Mouse (Mus musculus): ENCODE measurements around the gene Fmo2. TPM values are rescaled to one million over a fixed set of nuclear protein-coding genes. Genes with fewer than 3 reads are reported as not detected.

The Fmo2 gene
- polyA plus RNA-seq, 1 experiment from 2014 or later, result not detected

DNA sequence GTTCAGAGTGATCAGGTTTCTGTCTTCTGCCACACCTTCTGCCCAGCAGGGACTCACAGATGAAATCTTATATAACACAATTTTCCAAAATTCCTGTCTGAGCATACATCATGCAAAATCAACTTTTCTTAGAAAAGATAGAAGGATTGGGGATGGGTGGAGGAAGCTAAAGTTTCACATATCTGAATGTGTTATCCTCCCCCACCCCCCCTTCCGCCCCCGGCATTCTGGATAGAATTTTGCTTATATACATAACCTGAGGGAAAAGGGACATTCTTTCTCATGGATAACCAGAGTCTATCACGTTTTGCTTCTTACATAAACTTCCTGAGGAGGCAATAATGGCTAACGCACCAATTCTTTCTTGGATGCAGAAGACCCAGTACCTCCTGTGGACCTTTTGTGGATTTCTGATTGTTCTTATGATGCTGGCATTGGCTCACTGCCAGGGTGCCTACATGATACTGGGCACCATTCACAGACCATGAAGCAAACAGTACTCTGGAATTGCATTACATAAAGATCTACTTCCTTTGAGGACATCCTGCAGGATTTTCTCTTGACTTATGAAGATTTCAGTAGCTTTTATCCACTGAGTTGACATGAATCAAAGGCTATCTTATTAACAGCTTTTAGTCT is 36.0 kb upstream of the Fmo2 start:
- 78% methylated on average over 4 of the region's 4 CpGs for WGBS
- Histone ChIP-seq H3K4me3 (ENCODE audit: low read depth, low read length) (no peak overlapping the region), H3K4me2 (no peak overlapping the region), H3K36me3 (ENCODE audit: control insufficient read depth, insufficient read depth, low read length) (no peaks in the 10 kb centered on the region), H3K4me1 (replicated peaks; ENCODE audit: control insufficient read depth, insufficient read depth, low read length) (no peaks in the 10 kb centered on the region), H3K27me3 (replicated peaks; ENCODE audit: control insufficient read depth, insufficient read depth, low read length) (no peaks in the 10 kb centered on the region), H3K9ac (ENCODE audit: low read depth, low read length) (no peak overlapping the region), H3K27ac (ENCODE audit: low read depth, low read length) (no peak overlapping the region), H3K9me3 (ENCODE audit: control insufficient read depth, low read length) (no peaks in the 10 kb centered on the region)
- no peak for ATAC-seq (replicated peaks; ENCODE audit: low FRiP score)
- no peak for DNase-seq (ENCODE audit: low spot score)

DNA sequence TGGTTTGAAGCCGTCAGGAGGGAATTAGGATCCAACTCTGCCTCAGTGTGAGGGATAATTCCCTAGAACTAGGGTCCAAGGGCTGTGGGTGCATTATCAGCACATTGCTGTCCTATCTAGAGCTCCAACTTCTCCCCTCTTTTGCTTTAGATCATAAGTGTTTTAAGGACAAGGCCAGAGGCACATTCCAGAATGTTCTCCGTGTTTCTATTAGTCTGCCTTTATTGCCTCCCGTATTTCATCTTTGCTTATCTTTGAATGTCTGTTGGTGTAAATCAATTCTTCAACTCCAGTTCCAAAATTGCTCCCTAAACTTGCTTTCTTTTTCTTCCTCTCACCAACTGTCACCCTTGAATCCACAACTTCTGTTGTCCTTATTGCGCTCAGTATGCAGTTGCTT is 33.9 kb upstream of the Fmo2 start:
- no peak for DNase-seq (ENCODE audit: low spot score)
- no peak overlapping the region for H3K4me3 ChIP-seq (ENCODE audit: low read depth, low read length)
- no peaks in the 10 kb centered on the region for H3K9me3 ChIP-seq (ENCODE audit: control insufficient read depth, low read length)
- no peak overlapping the region for H3K9ac ChIP-seq (ENCODE audit: low read depth, low read length)
- no peak overlapping the region for H3K27ac ChIP-seq (ENCODE audit: low read depth, low read length)
- no peaks in the 10 kb centered on the region for H3K36me3 ChIP-seq (ENCODE audit: control insufficient read depth, insufficient read depth, low read length)
- WGBS, result 80% methylated on average over 4 of the region's 4 CpGs
- H3K4me1 ChIP-seq (replicated peaks; ENCODE audit: control insufficient read depth, insufficient read depth, low read length), result no peaks in the 10 kb centered on the region
- H3K4me2 ChIP-seq, result no peak overlapping the region
- no peaks in the 10 kb centered on the region for H3K27me3 ChIP-seq (replicated peaks; ENCODE audit: control insufficient read depth, insufficient read depth, low read length)
- ATAC-seq (replicated peaks; ENCODE audit: low FRiP score), result no peak

DNA sequence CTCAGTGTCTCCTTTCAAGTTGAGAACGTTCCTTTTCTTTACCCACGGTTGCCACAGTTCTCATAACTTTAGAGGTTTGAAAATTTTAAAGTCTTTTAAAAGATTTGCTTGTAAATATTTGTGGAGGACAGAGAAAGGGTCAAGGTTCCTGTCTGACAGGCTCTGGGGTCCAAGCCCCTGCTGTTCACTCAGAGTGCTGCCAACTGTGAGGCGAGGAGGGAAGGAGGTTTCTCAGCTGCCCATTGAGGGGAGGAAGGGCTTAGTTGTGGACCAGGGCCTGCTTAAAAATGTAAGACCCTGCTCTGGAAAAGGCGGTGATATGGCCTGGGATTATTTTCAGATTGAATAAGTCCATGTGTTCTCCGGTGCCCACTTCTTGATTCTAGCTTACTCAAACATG is 33.4 kb upstream of the Fmo2 start:
- Histone ChIP-seq H3K27me3 (replicated peaks; ENCODE audit: control insufficient read depth, insufficient read depth, low read length) (no peaks in the 10 kb centered on the region), H3K4me1 (replicated peaks; ENCODE audit: control insufficient read depth, insufficient read depth, low read length) (no peaks in the 10 kb centered on the region), H3K4me3 (ENCODE audit: low read depth, low read length) (no peak overlapping the region), H3K9ac (ENCODE audit: low read depth, low read length) (no peak overlapping the region), H3K9me3 (ENCODE audit: control insufficient read depth, low read length) (no peaks in the 10 kb centered on the region), H3K4me2 (no peak overlapping the region), H3K27ac (ENCODE audit: low read depth, low read length) (no peak overlapping the region), H3K36me3 (ENCODE audit: control insufficient read depth, insufficient read depth, low read length) (no peaks in the 10 kb centered on the region)
- ATAC-seq (replicated peaks; ENCODE audit: low FRiP score) (no peak), DNase-seq (ENCODE audit: low spot score) (no peak)
- whole genome bisulfite sequencing, result 77% methylated on average over 5 of the region's 5 CpGs

DNA sequence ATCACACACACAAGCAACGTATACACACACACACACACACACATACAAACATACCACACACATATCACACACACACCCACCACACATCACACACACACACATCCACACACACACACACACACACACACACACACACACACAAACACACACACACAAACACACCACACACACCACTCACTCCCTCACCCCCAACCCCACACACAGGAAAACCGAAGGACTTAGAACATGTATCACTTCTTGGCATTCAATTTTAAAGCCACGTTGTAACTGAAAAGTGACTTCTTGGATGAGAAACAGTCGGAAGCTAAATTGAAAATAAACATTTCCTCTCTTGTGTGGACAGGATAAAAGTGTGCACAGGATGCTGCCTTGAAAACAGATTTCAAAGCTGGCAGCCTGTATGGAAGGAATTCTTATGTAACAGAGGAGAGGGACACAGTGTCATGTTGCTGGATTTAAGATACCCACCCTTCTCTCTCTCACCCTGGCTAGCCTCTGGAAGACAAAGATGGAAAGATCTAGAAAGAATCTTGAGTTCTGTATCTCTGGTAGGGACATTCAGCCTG is 32.9 kb upstream of the Fmo2 start:
- H3K4me2 ChIP-seq, result no peak overlapping the region
- 68% methylated on average over 4 of the region's 4 CpGs for WGBS
- no peak for ATAC-seq (replicated peaks; ENCODE audit: low FRiP score)

DNA sequence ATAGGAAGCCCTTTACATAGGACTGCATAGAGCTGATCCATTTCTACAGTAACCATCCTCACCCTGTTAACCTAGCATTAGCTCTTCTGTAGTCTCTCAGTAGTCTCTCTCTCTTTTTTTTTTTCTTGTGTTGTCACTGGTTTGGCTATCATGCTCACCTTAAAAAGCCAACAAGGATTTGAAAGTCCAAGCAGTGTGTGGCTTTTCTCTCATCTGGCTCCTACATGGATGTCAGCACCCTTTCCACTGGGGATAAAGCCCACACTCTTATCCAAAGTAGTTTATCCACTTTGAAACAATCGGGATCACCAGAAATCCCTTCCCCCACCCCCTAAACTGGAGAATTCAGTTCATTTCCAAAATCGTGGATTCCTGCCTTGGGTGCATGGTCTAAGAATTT is 32.1 kb upstream of the Fmo2 start:
- no peak for DNase-seq (ENCODE audit: low spot score)
- no peak for ATAC-seq (replicated peaks; ENCODE audit: low FRiP score)
- Histone ChIP-seq H3K27me3 (replicated peaks; ENCODE audit: control insufficient read depth, insufficient read depth, low read length) (no peaks in the 10 kb centered on the region), H3K4me3 (ENCODE audit: low read depth, low read length) (no peak overlapping the region), H3K36me3 (ENCODE audit: control insufficient read depth, insufficient read depth, low read length) (no peaks in the 10 kb centered on the region), H3K9ac (ENCODE audit: low read depth, low read length) (no peak overlapping the region), H3K27ac (ENCODE audit: low read depth, low read length) (no peak overlapping the region), H3K4me2 (no peak overlapping the region), H3K9me3 (ENCODE audit: control insufficient read depth, low read length) (no peaks in the 10 kb centered on the region), H3K4me1 (replicated peaks; ENCODE audit: control insufficient read depth, insufficient read depth, low read length) (no peaks in the 10 kb centered on the region)
- 64% methylated on average over 2 of the region's 2 CpGs for WGBS

More for the DNA sequence above, 32.9 kb upstream of the Fmo2 start:
- DNase-seq (ENCODE audit: low spot score), result no peak
- Histone ChIP-seq H3K27ac (ENCODE audit: low read depth, low read length) (no peak overlapping the region), H3K4me1 (replicated peaks; ENCODE audit: control insufficient read depth, insufficient read depth, low read length) (no peaks in the 10 kb centered on the region), H3K9ac (ENCODE audit: low read depth, low read length) (no peak overlapping the region), H3K4me3 (ENCODE audit: low read depth, low read length) (no peak overlapping the region), H3K27me3 (replicated peaks; ENCODE audit: control insufficient read depth, insufficient read depth, low read length) (no peaks in the 10 kb centered on the region), H3K36me3 (ENCODE audit: control insufficient read depth, insufficient read depth, low read length) (no peaks in the 10 kb centered on the region), H3K9me3 (ENCODE audit: control insufficient read depth, low read length) (no peaks in the 10 kb centered on the region)

DNA sequence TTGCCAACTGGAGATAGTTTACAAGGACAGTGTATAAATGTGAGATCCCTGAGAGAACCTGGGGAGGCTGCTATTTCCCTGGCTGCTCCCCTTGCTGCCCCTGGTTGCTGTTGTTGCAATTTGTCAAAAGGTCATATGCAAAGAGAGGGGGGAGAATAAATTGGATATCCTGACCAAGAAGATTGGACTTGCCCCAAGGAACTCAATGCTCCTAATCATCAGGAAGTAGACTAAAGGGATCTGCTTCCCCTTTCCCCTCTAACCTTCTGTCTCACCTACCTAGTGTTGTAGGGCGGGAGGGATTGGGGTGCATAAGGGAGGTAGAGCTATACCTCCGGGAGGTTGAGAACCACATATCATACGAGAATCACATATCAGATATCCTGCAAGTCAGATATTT is 30.6 kb upstream of the Fmo2 start:
- H3K9ac ChIP-seq (ENCODE audit: low read depth, low read length), result no peak overlapping the region
- no peaks in the 10 kb centered on the region for H3K27me3 ChIP-seq (replicated peaks; ENCODE audit: control insufficient read depth, insufficient read depth, low read length)
- DNase-seq (ENCODE audit: low spot score), result no peak
- H3K27ac ChIP-seq (ENCODE audit: low read depth, low read length), result no peak overlapping the region
- H3K4me2 ChIP-seq, result no peak overlapping the region
- no peak overlapping the region for H3K4me3 ChIP-seq (ENCODE audit: low read depth, low read length)
- 78% methylated on average over 3 of the region's 3 CpGs for WGBS
- H3K36me3 ChIP-seq (ENCODE audit: control insufficient read depth, insufficient read depth, low read length), result no peaks in the 10 kb centered on the region
- no peaks in the 10 kb centered on the region for H3K4me1 ChIP-seq (replicated peaks; ENCODE audit: control insufficient read depth, insufficient read depth, low read length)
- no peak for ATAC-seq (replicated peaks; ENCODE audit: low FRiP score)
- H3K9me3 ChIP-seq (ENCODE audit: control insufficient read depth, low read length), result no peaks in the 10 kb centered on the region

DNA sequence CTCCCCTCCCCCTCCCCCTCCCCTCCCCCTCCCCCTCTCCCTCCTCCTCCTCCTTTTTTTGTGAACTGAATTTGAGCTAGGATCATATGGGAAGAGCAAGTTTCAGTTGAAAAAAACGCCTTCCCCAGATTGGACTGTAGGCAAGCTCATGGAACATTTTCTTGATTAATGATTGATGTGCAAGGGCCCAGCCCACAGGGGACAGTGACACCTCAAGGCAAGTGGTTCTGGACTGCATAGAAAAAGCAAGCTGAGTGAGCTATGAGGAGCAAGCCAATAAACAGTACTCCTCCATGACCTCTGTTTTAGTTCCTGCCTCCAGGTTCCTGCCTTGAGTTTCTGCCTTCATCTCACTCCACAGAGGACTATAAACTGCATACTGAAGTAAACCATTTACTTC is 26.6 kb upstream of the Fmo2 start:
- 58% methylated on average over 1 of the region's 1 CpGs for WGBS
- H3K27ac ChIP-seq (ENCODE audit: low read depth, low read length), result no peak overlapping the region
- no peaks in the 10 kb centered on the region for H3K36me3 ChIP-seq (ENCODE audit: control insufficient read depth, insufficient read depth, low read length)
- no peaks in the 10 kb centered on the region for H3K9me3 ChIP-seq (ENCODE audit: control insufficient read depth, low read length)
- no peak overlapping the region for H3K4me2 ChIP-seq
- H3K9ac ChIP-seq (ENCODE audit: low read depth, low read length), result no peak overlapping the region
- no peaks in the 10 kb centered on the region for H3K27me3 ChIP-seq (replicated peaks; ENCODE audit: control insufficient read depth, insufficient read depth, low read length)
- no peak overlapping the region for H3K4me3 ChIP-seq (ENCODE audit: low read depth, low read length)
- ATAC-seq (replicated peaks; ENCODE audit: low FRiP score), result no peak
- no peak for DNase-seq (ENCODE audit: low spot score)
- no peaks in the 10 kb centered on the region for H3K4me1 ChIP-seq (replicated peaks; ENCODE audit: control insufficient read depth, insufficient read depth, low read length)

DNA sequence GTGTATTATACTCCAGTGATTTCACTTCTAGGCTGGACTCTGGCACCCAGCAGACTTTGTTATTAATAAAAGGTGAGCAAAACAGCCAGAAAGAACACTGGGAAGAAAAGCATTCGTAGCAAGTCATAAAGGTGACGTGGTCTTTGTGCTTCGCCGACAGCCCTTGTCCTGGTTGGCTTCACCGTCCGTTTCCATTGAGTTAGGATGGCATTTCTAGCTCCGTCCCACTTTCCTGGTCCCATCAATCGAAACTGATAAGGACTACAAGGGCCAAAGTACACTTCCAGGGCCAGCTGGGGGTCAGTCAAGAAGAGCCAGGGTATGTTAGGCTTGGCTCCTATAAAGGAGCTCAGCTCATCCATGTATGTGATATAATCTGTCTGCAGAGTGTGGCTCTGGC is 18.1 kb upstream of the Fmo2 start:
- DNase-seq (ENCODE audit: low spot score) (no peak), ATAC-seq (replicated peaks; ENCODE audit: low FRiP score) (no peak)
- WGBS, result 71% methylated on average over 8 of the region's 8 CpGs
- Histone ChIP-seq H3K4me3 (ENCODE audit: low read depth, low read length) (no peak overlapping the region), H3K27ac (ENCODE audit: low read depth, low read length) (no peak overlapping the region), H3K9ac (ENCODE audit: low read depth, low read length) (no peak overlapping the region), H3K4me2 (no peak overlapping the region), H3K27me3 (replicated peaks; ENCODE audit: control insufficient read depth, insufficient read depth, low read length) (no peaks in the 10 kb centered on the region), H3K4me1 (replicated peaks; ENCODE audit: control insufficient read depth, insufficient read depth, low read length) (no peaks in the 10 kb centered on the region), H3K36me3 (ENCODE audit: control insufficient read depth, insufficient read depth, low read length) (no peaks in the 10 kb centered on the region), H3K9me3 (ENCODE audit: control insufficient read depth, low read length) (no peaks in the 10 kb centered on the region)

DNA sequence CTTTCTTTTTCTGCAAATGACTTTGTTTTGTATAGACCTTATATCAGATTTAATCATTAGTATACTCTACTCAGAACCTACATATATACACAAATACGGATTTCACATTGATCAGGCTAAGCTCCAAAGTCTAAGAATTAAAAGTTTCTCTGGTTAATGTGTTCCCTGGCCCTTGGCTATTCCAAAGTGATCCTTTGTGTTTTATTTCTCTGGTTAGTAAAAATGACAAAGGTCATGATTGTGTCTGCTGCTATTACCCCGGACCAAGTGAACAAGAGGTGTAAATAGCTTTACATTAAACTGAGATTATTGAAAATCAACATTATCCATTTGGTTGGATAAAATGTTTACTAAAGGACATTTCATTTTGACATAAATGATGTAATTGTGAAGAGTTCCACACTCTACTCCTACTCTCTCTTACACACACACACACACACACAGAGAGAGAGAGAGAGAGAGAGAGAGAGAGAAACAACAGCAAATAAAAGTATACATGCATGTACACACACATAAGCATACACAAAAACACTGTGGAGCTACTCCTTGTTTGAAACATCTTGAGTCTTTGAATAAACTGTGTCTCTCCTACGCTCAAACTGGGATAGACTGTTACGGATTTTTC is 16.5 kb upstream of the Fmo2 start:
- H3K4me1 ChIP-seq (replicated peaks; ENCODE audit: control insufficient read depth, insufficient read depth, low read length), result no peaks in the 10 kb centered on the region
- 80% methylated on average over 4 of the region's 4 CpGs for WGBS

More for the DNA sequence above, 16.5 kb upstream of the Fmo2 start:
- Histone ChIP-seq H3K9ac (ENCODE audit: low read depth, low read length) (no peak overlapping the region), H3K4me2 (no peak overlapping the region), H3K27me3 (replicated peaks; ENCODE audit: control insufficient read depth, insufficient read depth, low read length) (no peaks in the 10 kb centered on the region), H3K4me3 (ENCODE audit: low read depth, low read length) (no peak overlapping the region), H3K9me3 (ENCODE audit: control insufficient read depth, low read length) (no peaks in the 10 kb centered on the region), H3K27ac (ENCODE audit: low read depth, low read length) (no peak overlapping the region), H3K36me3 (ENCODE audit: control insufficient read depth, insufficient read depth, low read length) (no peaks in the 10 kb centered on the region)
- ATAC-seq (replicated peaks; ENCODE audit: low FRiP score) (no peak), DNase-seq (ENCODE audit: low spot score) (no peak)

All from liver, embryonic 11.5 days (tissue).